Mouse (Mus musculus) spleen, adult 18-20 months (tissue): ENCODE data around the gene Kl.

Experiments
- DNase-seq, 2 experiments: peaks; one replicate each; pipeline ENCODE4 v3.0.0; 2022; ENCODE audit warnings: mixed read lengths in 2 of 2

Gene Kl

GRCm38 (mm10) chr5:150952328-150952668 is at the start of gene Kl:
Kl (plus strand) TSS chr5:150952607.
- no peak for DNase-seq

- DNase-seq = no peak
These were observed 46.1 kb upstream of the Kl start for GRCm38 (mm10) chr5:150906053-150907040.

- DNase-seq = no peak
These were observed 40.3 kb upstream of the Kl start for GRCm38 (mm10) chr5:150912156-150912555.

- DNase-seq = no peak
These were observed 39.8 kb upstream of the Kl start for GRCm38 (mm10) chr5:150912656-150913055.

- DNase-seq = no peak
These were observed 37.0 kb upstream of the Kl start for GRCm38 (mm10) chr5:150915080-150916055.

GRCm38 (mm10) chr5:150917131-150917858 is 35.1 kb upstream of the Kl start:
- no peak for DNase-seq

GRCm38 (mm10) chr5:150918599-150918998 is 33.8 kb upstream of the Kl start:
- no peak for DNase-seq

- no peak for DNase-seq
These were observed 33.1 kb upstream of the Kl start for GRCm38 (mm10) chr5:150919269-150919668.

GRCm38 (mm10) chr5:150919961-150920360 is 32.4 kb upstream of the Kl start:
- no peak for DNase-seq

- DNase-seq = no peak
These were observed 23.0 kb upstream of the Kl start for GRCm38 (mm10) chr5:150929406-150929805.

- DNase-seq = no peak
These were observed 19.8 kb upstream of the Kl start for GRCm38 (mm10) chr5:150932596-150932995.

GRCm38 (mm10) chr5:150936213-150936612 is 16.2 kb upstream of the Kl start:
- no peak for DNase-seq

GRCm38 (mm10) chr5:150936807-150937206 is 15.6 kb upstream of the Kl start:
- no peak for DNase-seq

GRCm38 (mm10) chr5:150937501-150937900 is 14.9 kb upstream of the Kl start:
- DNase-seq = no peak

- DNase-seq = no peak
These were observed 6.8 kb upstream of the Kl start for GRCm38 (mm10) chr5:150945576-150945975.

GRCm38 (mm10) chr5:150949131-150949530 is 3.3 kb upstream of the Kl start:
- no peak for DNase-seq

GRCm38 (mm10) chr5:150951325-150951724 is 1.1 kb upstream of the Kl start:
- DNase-seq = no peak

- no peak for DNase-seq
These were observed 488 bp downstream of the Kl start for GRCm38 (mm10) chr5:150952669-150953521.

- DNase-seq = no peak
These were observed 2.4 kb downstream of the Kl start for GRCm38 (mm10) chr5:150954791-150955190.

GRCm38 (mm10) chr5:150959861-150960260 is 7.5 kb downstream of the Kl start:
- no peak for DNase-seq

GRCm38 (mm10) chr5:150961615-150962014 is 9.2 kb downstream of the Kl start:
- no peak for DNase-seq

- no peak for DNase-seq
These were observed 10.3 kb downstream of the Kl start for GRCm38 (mm10) chr5:150962756-150963155.
